Mouse (Mus musculus) c-Kit-positive CD71-positive TER-119-negative erythroid progenitor cells, embryonic 14.5 days (primary cell): ENCODE data around the gene Klf6.

ENCODE experiments used
- DNase-seq: peaks from one replicate; pipeline ENCODE4 v3.0.0-alpha.2; 2013; ENCODE audit warnings: low read depth

Klf6 gene

DNA sequence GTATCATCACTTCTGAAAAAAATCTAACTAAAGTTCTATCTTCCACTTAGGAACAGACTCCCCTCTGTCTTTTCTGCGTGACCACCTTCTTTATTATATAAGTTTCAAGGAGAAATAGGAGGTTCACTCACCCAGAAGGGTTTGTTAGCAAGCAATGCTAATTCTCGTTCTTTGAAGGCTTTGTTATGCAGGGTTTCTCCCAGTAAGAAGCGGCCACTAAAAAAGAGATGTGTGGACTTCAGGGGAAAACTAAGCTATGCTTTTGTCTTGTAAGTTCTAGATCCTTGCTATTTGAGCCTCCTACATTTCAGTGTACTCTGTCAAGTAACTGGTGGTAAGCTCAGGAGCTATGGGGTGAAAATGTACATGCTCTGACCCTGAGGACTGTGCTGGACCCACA, 38.4 kb downstream of the Klf6 start:
- DNase-seq = no peak

DNA sequence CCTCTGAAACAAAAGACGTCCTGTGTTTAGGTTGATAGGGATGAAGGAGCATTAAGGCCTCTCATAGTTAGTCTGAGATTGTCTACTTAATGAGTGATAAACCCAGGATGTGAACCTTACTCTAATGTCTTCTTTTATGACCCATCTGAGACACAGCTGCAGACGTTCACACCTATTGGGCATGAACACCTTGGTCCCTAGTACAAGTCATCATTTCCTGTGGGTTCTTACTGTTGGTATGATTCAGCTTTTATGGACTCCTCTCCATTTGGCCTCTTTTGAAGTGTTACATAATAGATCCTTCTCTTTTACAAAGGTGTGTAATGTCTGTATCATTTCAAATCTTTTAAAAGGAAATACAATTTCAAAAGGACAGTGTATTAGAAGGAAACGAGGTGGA, 51.9 kb downstream of the Klf6 start:
- no peak for DNase-seq

DNA sequence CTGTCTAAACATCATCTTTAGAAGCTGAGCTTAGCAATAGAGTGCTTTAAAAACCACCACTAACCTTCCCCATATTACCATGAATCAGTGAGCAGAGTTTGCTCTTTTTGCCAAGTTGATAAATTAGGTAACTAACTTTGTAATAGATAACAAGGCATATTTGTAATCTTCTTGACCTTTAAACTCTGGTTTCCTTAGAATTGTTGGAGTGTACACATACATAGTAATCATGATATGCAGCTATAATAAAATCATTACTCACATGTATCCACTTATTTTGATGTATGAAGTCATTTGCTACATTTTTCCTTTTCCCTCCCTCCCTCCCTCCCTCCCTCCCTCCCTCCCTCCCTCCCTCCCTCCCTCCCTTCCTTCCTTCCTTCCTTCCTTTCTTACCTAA, 56.1 kb downstream of the Klf6 start:
- no peak for DNase-seq

DNA sequence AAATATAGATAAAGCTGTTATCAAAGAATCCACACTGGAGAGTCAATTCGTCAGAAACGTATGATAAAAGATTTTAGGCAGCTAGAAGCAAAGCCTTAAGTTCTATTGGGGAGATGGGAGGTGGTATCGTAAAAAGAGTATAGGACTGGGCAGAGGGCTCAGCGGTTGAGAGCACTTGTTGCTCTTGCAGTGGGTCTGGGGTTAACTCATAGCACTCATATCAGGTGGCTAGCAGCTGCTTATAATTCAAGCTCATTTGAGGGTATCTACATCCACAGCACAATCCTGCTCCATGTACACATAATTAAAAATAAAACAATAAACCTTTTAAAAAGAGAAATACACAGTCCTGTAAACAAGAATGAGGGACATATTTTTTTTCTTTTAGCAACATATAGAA, 58.7 kb downstream of the Klf6 start:
- no peak for DNase-seq
